ENCODE assay signal across 15 mouse cellular contexts in the genomic region with DNA sequence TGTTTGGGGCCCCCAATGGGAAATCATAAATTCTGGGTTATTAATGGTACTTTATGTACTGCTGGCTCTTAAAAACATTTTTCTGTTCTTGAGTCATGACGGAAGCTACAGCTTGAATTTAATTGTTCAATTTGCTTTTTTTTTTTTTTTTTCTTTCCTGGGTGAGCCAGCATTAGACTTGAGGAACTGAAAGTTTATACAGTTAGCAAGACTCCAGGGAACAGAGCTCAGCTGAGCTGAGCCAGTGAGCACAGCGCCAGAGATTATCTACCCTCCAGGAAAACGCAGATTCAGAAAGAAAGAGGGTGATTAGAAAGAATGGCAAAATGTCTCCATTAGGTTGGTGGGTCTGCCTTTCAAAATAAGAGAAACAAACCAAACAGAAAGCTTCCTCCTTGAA.
A peak's percentile ranks its signal among the peaks of the same experiment; 100 is the strongest.
DNase-seq lines count a peak whose midpoint lies in the region; ATAC-seq and TF ChIP-seq lines count a peak whose summit lies in the region.
"Had no signal": no experiment of that assay in that cellular context is flagged by ENCODE, and none has a peak within 500 bp of the region (broad histone marks: within the 10 kb centered on the region; RNA-seq: fewer than 3 reads in every experiment).

No protein-coding gene starts in this region.

- H3K36me3 ChIP-seq in forebrain, embryonic 11.5 days (ENCODE audit: control insufficient read depth, insufficient read depth, low read length) = no peaks in the 10 kb centered on the region
- H3K36me3 ChIP-seq in forebrain, embryonic 14.5 days (ENCODE audit: control insufficient read depth, insufficient read depth, low read length) = no peaks in the 10 kb centered on the region
- H3K36me3 ChIP-seq in limb, embryonic 13.5 days = no peaks in the 10 kb centered on the region
- H3K36me3 ChIP-seq in limb, embryonic 10.5 days = no peaks in the 10 kb centered on the region
- H3K36me3 ChIP-seq in CH12.LX (replicated peaks in 1 of 2; ENCODE audit: control insufficient read depth in 1 of 2, insufficient read depth in 1 of 2, low read length in 1 of 2) = no peaks in the 10 kb centered on the region
- H3K36me3 ChIP-seq in heart, postnatal 0 days (replicated peaks; ENCODE audit: control insufficient read depth, insufficient read depth, low read length) = no peaks in the 10 kb centered on the region
- H3K36me3 ChIP-seq: limb, embryonic 12.5 days; midbrain, embryonic 15.5 days had no signal

- no peak overlapping the region for H3K4me3 ChIP-seq in forebrain, embryonic 11.5 days (ENCODE audit: low read depth, low read length)
- H3K4me3 ChIP-seq in forebrain, embryonic 14.5 days (ENCODE audit: low read depth, low read length) = no peak overlapping the region
- H3K4me3 ChIP-seq in limb, embryonic 13.5 days = no peak overlapping the region
- no peak overlapping the region for H3K4me3 ChIP-seq in limb, embryonic 10.5 days
- no peak overlapping the region for H3K4me3 ChIP-seq in CH12.LX (replicated peaks in 1 of 3; ENCODE audit: low read depth in 2 of 3, low read length in 2 of 3, poor library complexity in 1 of 3)
- no peak overlapping the region for H3K4me3 ChIP-seq in heart, postnatal 0 days (ENCODE audit: low read depth, low read length)
- H3K4me3 ChIP-seq: erythroblast, embryonic 14.5 days; limb, embryonic 12.5 days; midbrain, embryonic 15.5 days had no signal

- no peak for ATAC-seq in forebrain, embryonic 11.5 days (replicated peaks; ENCODE audit: low FRiP score)
- ATAC-seq in forebrain, embryonic 14.5 days = no peak
- ATAC-seq in limb, embryonic 13.5 days (ENCODE audit: low FRiP score, low read depth) = no peak
- no peak for ATAC-seq in heart, postnatal 0 days (ENCODE audit: insufficient read depth, low read depth)

- H3K79me2 ChIP-seq in CH12.LX (replicated peaks; ENCODE audit: control insufficient read depth, extremely low read depth, insufficient read depth, poor library complexity, severe bottlenecking) = no peaks in the 10 kb centered on the region

- no peak for TF ChIP-seq POLR2A in CH12.LX (IDR thresholded peaks at IDR 0.05; ENCODE audit: low read depth, low read length)

- no peak overlapping the region for H3K4me2 ChIP-seq in forebrain, embryonic 11.5 days (ENCODE audit: low read depth, low read length, severe bottlenecking)
- no peak overlapping the region for H3K4me2 ChIP-seq in forebrain, embryonic 14.5 days (ENCODE audit: low read length)
- H3K4me2 ChIP-seq in limb, embryonic 13.5 days (replicated peaks) = no peak overlapping the region
- no peak overlapping the region for H3K4me2 ChIP-seq in CH12.LX (ENCODE audit: insufficient read depth, low read depth, poor library complexity, severe bottlenecking)
- H3K4me2 ChIP-seq in heart, postnatal 0 days (ENCODE audit: low read depth, low read length) = no peak overlapping the region
- H3K4me2 ChIP-seq: limb, embryonic 12.5 days; midbrain, embryonic 15.5 days had no signal

- dilution Hi-C loops in CH12.LX (cut with MboI; ENCODE audit: extremely low pct_ligation_motif_present, extremely low pct_unique_long_range_greater_than_20kb, low sequenced_read_pairs) = no loop called here

- TF ChIP-seq EP300 in CH12.LX (IDR thresholded peaks at IDR 0.05; ENCODE audit: low read length) = peak; percentile 57
- TF ChIP-seq EP300 in heart, postnatal 0 days (IDR thresholded peaks at IDR 0.05; ENCODE audit: low read depth) = no peak

- WGBS in forebrain, embryonic 11.5 days = 25% methylated on average over 3 of the region's 3 CpGs
- WGBS in forebrain, embryonic 14.5 days = 14% methylated on average over 3 of the region's 3 CpGs
- 29% methylated on average over 3 of the region's 3 CpGs for WGBS in limb, embryonic 13.5 days
- 66% methylated on average over 3 of the region's 3 CpGs for WGBS in limb, embryonic 10.5 days
- WGBS in heart, postnatal 0 days = 48% methylated on average over 3 of the region's 3 CpGs

- H3K9ac ChIP-seq in forebrain, embryonic 11.5 days (ENCODE audit: low read length) = no peak overlapping the region
- no peak overlapping the region for H3K9ac ChIP-seq in forebrain, embryonic 14.5 days (ENCODE audit: low read length)
- H3K9ac ChIP-seq in limb, embryonic 13.5 days = no peak overlapping the region
- H3K9ac ChIP-seq in CH12.LX (ENCODE audit: insufficient read depth, low read depth) = no peak overlapping the region
- H3K9ac ChIP-seq in heart, postnatal 0 days (replicated peaks; ENCODE audit: low read depth, low read length) = no peak overlapping the region
- H3K9ac ChIP-seq: limb, embryonic 12.5 days; midbrain, embryonic 15.5 days had no signal

- TF ChIP-seq RAD21 in CH12.LX (IDR thresholded peaks at IDR 0.05; ENCODE audit: low read depth, low read length) = no peak

- H3K4me1 ChIP-seq in forebrain, embryonic 11.5 days (replicated peaks; ENCODE audit: control insufficient read depth, insufficient read depth, low read length) = no peaks in the 10 kb centered on the region
- peaks cover 3% of the 10 kb centered on the region; the same call in 1 of the 2 replicates for H3K4me1 ChIP-seq in forebrain, embryonic 14.5 days (ENCODE audit: control insufficient read depth, insufficient read depth, low read length)
- peaks cover 20% of the 10 kb centered on the region for H3K4me1 ChIP-seq in limb, embryonic 13.5 days
- H3K4me1 ChIP-seq in limb, embryonic 10.5 days = 0 out of 2 replicates have a peak, but pooled peaks cover 7% of the 10 kb centered on the region
- peaks cover 6 to 16% of the 10 kb centered on the region in 2 experiments for H3K4me1 ChIP-seq in CH12.LX (ENCODE audit: control insufficient read depth in 1 of 2, insufficient read depth in 2 of 2)
- H3K4me1 ChIP-seq in heart, postnatal 0 days (ENCODE audit: control insufficient read depth, insufficient read depth) = peaks cover 11% of the 10 kb centered on the region
- H3K4me1 ChIP-seq: midbrain, embryonic 15.5 days had no signal

- DNase-seq in forebrain, embryonic 11.5 days (ENCODE audit: low spot score) = no peak
- DNase-seq in forebrain, embryonic 14.5 days (ENCODE audit: low spot score) = no peak
- no peak for DNase-seq in limb, embryonic 10.5 days (ENCODE audit: low spot score)
- DNase-seq in CH12.LX (ENCODE audit: extremely low read depth) = no peak
- no peak for DNase-seq in heart, postnatal 0 days (ENCODE audit: low spot score)
- no peak for DNase-seq in embryo, embryonic 11 days
- DNase-seq in T-cell, adult 2 months (ENCODE audit: low spot score) = no peak
- DNase-seq: B cell, adult 2 months; cerebellum, postnatal 14 days; gastrocnemius, postnatal 25 days; thymus, postnatal 25 days had no signal

- no peak for TF ChIP-seq CTCF in CH12.LX (conservative IDR thresholded peaks at IDR 0.05 in 1 of 2, IDR thresholded peaks at IDR 0.05 in 1 of 2; ENCODE audit: low read depth in 2 of 2, low read length in 2 of 2)
- TF ChIP-seq CTCF in heart, postnatal 0 days (IDR thresholded peaks at IDR 0.05; ENCODE audit: low read depth) = no peak

- H3K27ac ChIP-seq in forebrain, embryonic 11.5 days (ENCODE audit: low read depth, low read length) = 0 out of 2 replicates have a peak overlapping the region, but pooled peaks have one; percentile 25
- H3K27ac ChIP-seq in forebrain, embryonic 14.5 days (ENCODE audit: low read depth, low read length) = no peak overlapping the region
- 0 out of 2 replicates have a peak overlapping the region, but pooled peaks have one; percentile 2 for H3K27ac ChIP-seq in limb, embryonic 13.5 days
- no peak overlapping the region for H3K27ac ChIP-seq in limb, embryonic 10.5 days
- H3K27ac ChIP-seq in CH12.LX (ENCODE audit: insufficient read depth, low read depth) = no peak overlapping the region
- H3K27ac ChIP-seq in heart, postnatal 0 days (ENCODE audit: low read depth) = peak overlapping the region; percentile 58
- H3K27ac ChIP-seq: limb, embryonic 12.5 days; midbrain, embryonic 15.5 days had no signal

- in situ Hi-C loops in CH12.LX (cut with MboI; ENCODE audit: low pct_ligation_motif_present, low pct_unique_long_range_greater_than_20kb, low sequenced_read_pairs) = no loop called here

- no peaks in the 10 kb centered on the region for H3K9me3 ChIP-seq in forebrain, embryonic 11.5 days (ENCODE audit: control insufficient read depth, low read length)
- no peaks in the 10 kb centered on the region for H3K9me3 ChIP-seq in forebrain, embryonic 14.5 days (replicated peaks; ENCODE audit: control insufficient read depth, low read length)
- no peaks in the 10 kb centered on the region for H3K9me3 ChIP-seq in limb, embryonic 13.5 days
- H3K9me3 ChIP-seq in limb, embryonic 10.5 days (replicated peaks) = no peaks in the 10 kb centered on the region
- H3K9me3 ChIP-seq in CH12.LX (replicated peaks; ENCODE audit: low read length) = peaks cover 3% of the 10 kb centered on the region
- H3K9me3 ChIP-seq in heart, postnatal 0 days (replicated peaks; ENCODE audit: control insufficient read depth, low read length) = no peaks in the 10 kb centered on the region
- H3K9me3 ChIP-seq: limb, embryonic 12.5 days; midbrain, embryonic 15.5 days had no signal

- H3K27me3 ChIP-seq in forebrain, embryonic 11.5 days (ENCODE audit: control insufficient read depth, insufficient read depth, low read length) = no peaks in the 10 kb centered on the region
- H3K27me3 ChIP-seq in forebrain, embryonic 14.5 days (replicated peaks; ENCODE audit: control insufficient read depth, insufficient read depth, low read length) = no peaks in the 10 kb centered on the region
- H3K27me3 ChIP-seq in limb, embryonic 13.5 days = no peaks in the 10 kb centered on the region
- no peaks in the 10 kb centered on the region for H3K27me3 ChIP-seq in limb, embryonic 10.5 days (ENCODE audit: low read depth, poor library complexity, severe bottlenecking)
- H3K27me3 ChIP-seq in CH12.LX (replicated peaks) = no peaks in the 10 kb centered on the region
- no peaks in the 10 kb centered on the region for H3K27me3 ChIP-seq in heart, postnatal 0 days (ENCODE audit: control insufficient read depth, insufficient read depth, low read length)
- H3K27me3 ChIP-seq: limb, embryonic 12.5 days; midbrain, embryonic 15.5 days had no signal

TF ChIP-seq in CH12.LX, 34 proteins besides CTCF, POLR2A, EP300 and RAD21 (continues in another document):
- TF ChIP-seq IRF4 (IDR thresholded peaks at IDR 0.05; ENCODE audit: low read depth, low read length) = peak; percentile 77
- TF ChIP-seq PAX5 (IDR thresholded peaks at IDR 0.05; ENCODE audit: low read length) = no peak
- TF ChIP-seq CHD2 (IDR thresholded peaks at IDR 0.05; ENCODE audit: low read length) = no peak
- no peak for TF ChIP-seq JUND (conservative IDR thresholded peaks at IDR 0.05; ENCODE audit: low read depth, low read length)
- no peak for TF ChIP-seq USF2 (conservative IDR thresholded peaks at IDR 0.05; ENCODE audit: low read depth, low read length)
- TF ChIP-seq HCFC1 (IDR thresholded peaks at IDR 0.05; ENCODE audit: low read depth, low read length) = no peak
- TF ChIP-seq KAT2A (IDR thresholded peaks at IDR 0.05; ENCODE audit: insufficient replicate concordance, low read length) = no peak
- no peak for TF ChIP-seq USF1 (IDR thresholded peaks at IDR 0.05; ENCODE audit: low read depth, low read length)
- TF ChIP-seq TBP (conservative IDR thresholded peaks at IDR 0.05; ENCODE audit: low read depth, low read length) = no peak
- no peak for TF ChIP-seq TCF12 (IDR thresholded peaks at IDR 0.05; ENCODE audit: low read depth, low read length)
- peak; percentile 90 for TF ChIP-seq ZNF384 (IDR thresholded peaks at IDR 0.05; ENCODE audit: low read depth, low read length)
- TF ChIP-seq E2F4 (IDR thresholded peaks at IDR 0.05; ENCODE audit: insufficient replicate concordance, low read depth, low read length) = no peak

Comparison
In these comparisons a context has a peak if more than half of its experiments do, and no peak if none do; other contexts are left out.
1. H3K27ac ChIP-seq: peak in forebrain, embryonic 11.5 days (single experiment), limb, embryonic 13.5 days (single experiment) and heart, postnatal 0 days (single experiment); none in forebrain, embryonic 14.5 days (single experiment), limb, embryonic 10.5 days (single experiment) and CH12.LX (single experiment).